Mouse (Mus musculus) liver, adult 2 months (tissue): ENCODE results near the gene Ssbp2.

ENCODE experiments used
- CTCF ChIP-seq: fragments of 200-500 bp; IDR thresholded peaks from 2 replicates; pipeline ENCODE4 v1.5.1; 2011; ENCODE audit warnings: low read depth, low read length, control low read depth
- POLR2A ChIP-seq: fragments of 200-500 bp; IDR thresholded peaks from 2 replicates; pipeline ENCODE4 v1.6.1; 2011; ENCODE audit warnings: low read length, control low read depth; ENCODE audit not compliant: insufficient read depth; ENCODE audit errors: extremely low read depth

- TF ChIP-seq POLR2A (no peak), CTCF (no peak)
These were observed 80.3 kb downstream of the Ssbp2 start for GRCm38 (mm10) chr13:91540145-91541068.
